Mouse (Mus musculus): ENCODE measurements at regions not wholly inside any gene's neighbourhood (a gene's known extent, or its start where the extent isn't known, plus 50 kb on each side); places are given as distances from the start of the nearest gene placed in this dataset.

DNA sequence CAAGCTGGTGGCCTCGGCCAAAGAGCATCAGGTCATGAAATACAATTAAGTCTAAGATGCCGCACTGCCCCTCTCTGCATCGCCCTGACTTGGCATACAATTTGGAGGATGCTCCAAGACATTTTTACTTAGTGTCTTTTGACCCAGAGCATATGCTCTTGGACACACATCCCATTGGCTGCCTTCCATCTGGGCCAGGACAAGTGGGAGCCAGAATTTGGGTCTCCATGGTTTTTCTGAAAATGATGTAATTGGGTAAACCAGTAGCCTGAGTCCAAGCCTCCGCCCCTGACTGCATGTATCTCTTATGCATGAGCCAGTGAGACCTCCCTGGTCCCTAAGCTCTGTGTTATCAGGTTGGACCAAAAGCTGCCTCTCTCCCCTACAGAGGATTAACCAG is 117.1 kb upstream of the Rpl38 start:
- no peak for DNase-seq (ENCODE audit: low read depth, low spot score)

DNA sequence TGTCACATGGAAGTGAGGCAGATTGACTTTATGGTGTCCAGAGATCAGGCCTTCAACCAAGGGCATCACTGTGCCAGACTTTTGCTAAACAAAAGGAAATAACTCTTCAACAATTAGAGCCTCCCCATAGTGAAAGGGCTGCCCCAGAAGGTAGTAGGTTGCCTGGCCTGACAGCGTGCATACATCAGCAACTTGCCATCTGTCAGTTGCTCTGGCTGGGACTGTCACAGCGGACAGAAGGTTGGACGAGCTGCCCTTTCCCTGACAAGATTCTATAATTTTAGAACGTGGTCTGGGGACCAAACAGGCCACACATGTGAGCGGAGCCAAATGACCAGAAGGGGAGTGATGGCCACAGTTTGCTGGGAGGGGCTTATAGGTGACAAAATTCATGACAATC is 119.7 kb upstream of the Rpl38 start:
- no peak for DNase-seq (ENCODE audit: low read depth, low spot score)

- DNase-seq (ENCODE audit: low read depth, low spot score) = no peak
Measured at GRCm38 (mm10) chr11:114544212-114544611, 124.1 kb upstream of the Rpl38 start.

DNA sequence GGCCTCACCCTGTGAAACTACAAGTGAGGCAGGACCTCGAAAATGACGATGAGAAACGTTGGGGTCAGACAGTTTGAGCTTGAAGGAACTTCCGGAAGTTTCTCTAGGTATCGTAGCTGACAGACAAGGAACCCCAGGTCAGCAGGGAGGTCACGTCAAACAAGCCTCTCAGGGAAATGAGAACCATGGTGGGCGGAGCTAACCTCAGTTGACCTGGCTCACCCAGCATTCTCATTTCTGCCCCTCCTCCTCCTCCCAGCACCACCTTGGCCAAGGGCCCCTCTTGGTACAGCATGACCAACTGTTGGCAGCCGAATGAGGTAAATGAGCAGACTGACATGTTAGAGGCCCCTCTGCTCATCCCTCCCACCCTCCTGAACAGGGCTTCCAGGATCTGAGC is 126.2 kb upstream of the Rpl38 start:
- no peak for DNase-seq (ENCODE audit: low read depth, low spot score)

GRCm38 (mm10) chr11:114540503-114540902 is 127.8 kb upstream of the Rpl38 start:
- DNase-seq (ENCODE audit: low read depth, low spot score) = no peak

DNA sequence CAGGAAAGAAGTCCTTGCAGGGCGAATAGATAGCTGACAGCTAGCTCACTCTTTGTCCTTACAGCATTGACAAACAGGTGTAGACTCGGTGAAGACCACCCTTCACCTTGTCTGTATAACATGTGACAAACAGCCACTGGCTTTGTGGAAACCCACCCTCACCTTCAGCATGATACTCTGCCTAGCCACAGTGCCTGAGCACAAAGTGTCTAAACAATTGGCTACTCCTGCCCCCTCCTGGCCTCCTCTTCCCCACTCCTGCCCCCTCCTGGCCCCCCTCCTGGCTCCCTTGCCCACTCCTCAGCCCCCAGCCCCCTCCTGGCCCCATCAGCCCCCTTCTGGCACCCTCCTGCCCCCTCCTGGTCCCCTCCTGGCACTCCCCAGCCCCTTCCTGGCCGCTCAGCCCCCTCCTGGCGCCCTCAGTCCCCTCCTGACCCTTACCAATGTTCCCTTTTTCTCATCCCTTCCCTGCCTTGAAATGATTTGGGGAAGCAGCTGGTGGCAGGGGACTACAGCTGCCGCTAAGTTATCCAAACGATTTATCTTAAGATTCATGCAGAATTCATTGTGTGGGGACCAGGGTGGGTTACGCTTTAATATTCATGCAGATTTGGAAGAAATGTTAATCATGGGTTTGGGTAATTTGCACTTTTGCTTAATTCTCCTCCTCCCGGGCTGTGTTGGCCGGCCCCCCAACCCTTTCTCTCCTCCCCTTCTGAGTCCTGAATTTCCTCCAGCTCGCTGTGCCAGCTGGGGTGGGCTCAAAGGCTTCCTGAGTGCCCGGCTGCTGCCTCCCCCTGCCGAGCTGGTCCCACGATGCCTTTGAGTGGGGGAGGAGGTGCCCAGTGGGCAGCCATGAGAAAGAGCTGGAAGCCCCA is 131.5 kb upstream of the Rpl38 start:
- no peak for DNase-seq (ENCODE audit: low read depth, low spot score)

DNA sequence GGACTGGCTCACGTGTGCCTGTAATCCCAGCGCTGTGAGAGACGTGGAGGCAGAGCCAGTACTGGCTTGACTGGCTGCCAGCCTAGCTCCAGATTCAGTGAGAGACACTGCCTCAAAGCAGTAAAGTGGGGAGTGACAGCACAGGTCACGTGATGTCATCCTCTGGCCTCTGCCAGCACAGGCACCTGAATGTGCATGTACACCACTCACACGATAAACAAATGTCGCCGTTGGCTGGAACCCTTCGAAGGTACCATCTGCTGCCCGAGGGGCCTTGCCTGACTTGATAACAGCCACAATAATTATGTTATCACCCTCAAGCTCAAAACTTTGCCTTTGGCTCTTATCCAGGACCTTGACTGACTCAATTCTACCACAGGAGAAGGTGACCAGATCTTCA is 132.4 kb upstream of the Rpl38 start:
- no peak for DNase-seq (ENCODE audit: low read depth, low spot score)

DNA sequence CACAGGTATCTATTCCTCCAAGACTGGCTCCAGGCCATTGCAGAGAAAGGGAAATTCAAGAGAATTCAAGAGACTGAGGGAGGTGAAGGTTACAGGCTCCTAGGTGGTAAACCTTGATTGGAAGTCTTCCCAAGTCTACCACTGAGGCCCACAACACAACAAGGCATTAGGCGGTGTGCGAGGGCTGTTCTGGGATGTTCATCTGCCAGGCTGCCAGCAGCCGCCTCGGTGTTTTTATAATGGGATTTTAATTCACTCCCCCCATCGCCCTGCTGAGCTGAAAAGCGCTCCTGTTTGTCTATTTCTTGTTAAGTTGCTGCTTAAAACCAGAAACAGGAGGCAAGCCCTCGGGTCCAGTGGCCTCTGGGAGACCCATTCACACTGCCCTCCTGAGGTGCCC is 133.9 kb upstream of the Rpl38 start:
- no peak for DNase-seq (ENCODE audit: low read depth, low spot score)

DNA sequence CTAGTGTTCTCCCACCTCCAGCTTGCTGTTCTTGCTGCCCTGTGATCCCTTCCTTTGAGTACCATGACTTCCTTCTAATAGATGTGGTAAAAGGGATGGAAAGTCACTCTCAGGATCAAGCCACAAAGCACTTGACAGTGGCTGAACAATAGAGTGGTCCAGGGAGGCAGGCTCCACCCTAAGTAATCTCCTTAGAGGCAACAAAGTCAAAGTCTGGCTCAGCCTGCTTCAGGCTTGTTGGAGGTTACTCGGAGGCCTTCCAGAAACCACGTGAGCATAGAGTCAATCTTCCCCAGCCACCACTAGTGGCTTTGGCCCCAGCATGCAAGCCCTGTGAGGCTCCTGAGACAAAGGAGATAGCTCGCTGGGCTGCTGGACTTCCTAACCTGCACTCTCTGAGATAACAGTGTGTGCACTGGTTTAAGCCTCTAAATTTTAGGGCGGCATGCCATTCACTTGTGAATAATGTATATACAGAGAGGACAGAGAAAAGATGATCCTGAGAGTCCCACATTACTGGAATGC is 137.0 kb upstream of the Rpl38 start:
- DNase-seq (ENCODE audit: low read depth, low spot score) = no peak

- DNase-seq (ENCODE audit: low read depth, low spot score) = no peak
Measured at GRCm38 (mm10) chr11:114528937-114529772, 139.2 kb upstream of the Rpl38 start.

DNA sequence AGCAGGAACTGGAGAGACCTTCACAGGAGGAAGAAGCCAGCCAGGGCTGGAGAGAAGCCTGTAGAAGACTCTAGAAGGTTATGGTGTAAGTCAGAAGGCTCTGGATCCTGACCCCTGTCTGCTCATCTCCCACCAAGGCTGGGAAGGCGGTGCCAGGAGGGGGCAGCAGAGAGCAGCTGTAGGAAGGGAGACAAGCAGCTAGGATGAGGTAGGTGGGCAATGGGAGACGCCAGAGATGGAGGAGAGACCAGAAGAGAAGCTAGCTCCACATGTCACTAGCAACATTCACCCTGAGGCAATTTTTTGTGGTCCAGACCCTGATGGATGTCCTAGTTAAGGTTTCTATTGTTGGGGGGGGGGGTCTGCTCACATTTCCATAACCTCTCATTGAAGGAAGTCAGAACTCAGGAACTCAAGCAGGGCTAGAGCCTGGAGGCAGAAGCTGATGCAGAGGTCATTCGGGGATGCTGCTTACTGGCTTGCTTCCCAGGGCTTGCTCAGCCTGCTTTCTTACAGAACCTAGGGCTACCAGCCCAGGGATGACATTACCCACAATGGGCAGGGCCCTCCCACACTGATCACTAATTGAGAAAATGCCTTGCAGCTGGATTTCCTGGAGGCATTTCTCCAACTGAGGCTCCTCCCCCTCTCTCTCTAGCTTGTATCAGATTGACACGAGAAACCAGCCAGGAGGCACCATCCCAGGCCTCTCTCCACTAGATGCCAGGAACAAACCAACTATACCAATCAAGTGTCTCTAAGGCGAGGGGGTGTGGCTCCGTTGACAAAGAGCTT is 144.7 kb upstream of the Rpl38 start:
- DNase-seq (ENCODE audit: low read depth, low spot score) = peak; percentile 68

DNA sequence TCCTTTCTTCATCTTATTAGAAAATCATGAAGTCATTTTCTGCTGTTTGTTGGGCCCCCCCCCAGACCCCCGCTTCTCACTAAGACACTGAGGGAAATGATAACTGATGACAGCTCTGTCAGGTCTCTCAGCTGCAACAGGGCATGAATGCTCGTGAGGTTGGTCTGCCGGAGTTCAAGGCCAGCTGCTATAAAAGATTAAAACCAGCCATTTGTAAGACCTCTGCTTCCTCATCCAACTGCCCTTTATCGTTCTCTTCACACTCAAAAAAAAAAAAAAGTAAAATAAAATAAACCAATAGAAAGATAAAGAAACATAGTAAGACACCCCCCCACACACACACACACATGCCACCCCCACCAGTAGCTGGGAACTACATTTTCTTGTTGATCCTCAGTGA is 153.0 kb upstream of the Rpl38 start:
- DNase-seq (ENCODE audit: low read depth, low spot score) = no peak

DNA sequence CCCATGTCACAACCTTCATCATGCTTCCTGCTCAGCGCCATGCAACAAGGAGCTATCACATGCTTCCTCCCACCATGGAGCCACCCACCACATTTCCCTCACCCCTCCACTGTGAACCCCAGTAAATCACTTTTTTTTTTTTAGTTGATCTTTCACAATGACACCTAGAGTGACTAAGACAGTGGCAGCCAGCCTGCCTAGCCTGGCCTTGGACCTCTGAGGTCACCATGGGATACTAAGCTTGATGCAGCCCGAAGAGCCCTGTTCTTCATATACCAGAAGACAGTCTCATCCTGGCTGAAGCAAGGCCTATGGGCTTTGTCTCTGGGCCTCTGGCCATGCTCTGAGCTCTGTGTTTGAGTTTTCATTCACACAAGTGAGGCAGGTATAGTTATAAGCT is 154.2 kb upstream of the Rpl38 start:
- no peak for DNase-seq (ENCODE audit: low read depth, low spot score)

DNA sequence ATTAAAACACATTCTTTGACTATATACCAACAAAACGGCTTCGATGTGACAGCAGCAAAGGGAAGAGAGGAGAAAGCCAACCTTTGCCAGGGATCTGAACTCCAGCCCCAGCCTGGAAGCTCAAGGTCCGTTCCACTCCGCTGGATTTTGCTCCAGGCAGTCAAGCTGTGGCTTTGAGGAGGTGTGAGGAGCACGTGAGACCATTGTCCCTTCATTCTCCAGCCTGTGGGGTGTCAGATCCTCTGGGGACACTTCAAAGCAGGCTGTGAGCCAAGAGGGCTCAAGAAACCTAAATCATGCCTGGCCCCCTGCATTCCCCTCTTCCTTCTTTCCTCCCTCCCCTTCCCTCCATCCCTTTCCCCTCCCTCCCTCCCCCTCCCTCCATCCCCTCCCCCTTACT is 154.9 kb upstream of the Rpl38 start:
- DNase-seq (ENCODE audit: low read depth, low spot score) = no peak

GRCm38 (mm10) chr11:114511994-114512393 is 156.3 kb upstream of the Rpl38 start:
- peak; percentile 30 for DNase-seq (ENCODE audit: low read depth, low spot score)

DNA sequence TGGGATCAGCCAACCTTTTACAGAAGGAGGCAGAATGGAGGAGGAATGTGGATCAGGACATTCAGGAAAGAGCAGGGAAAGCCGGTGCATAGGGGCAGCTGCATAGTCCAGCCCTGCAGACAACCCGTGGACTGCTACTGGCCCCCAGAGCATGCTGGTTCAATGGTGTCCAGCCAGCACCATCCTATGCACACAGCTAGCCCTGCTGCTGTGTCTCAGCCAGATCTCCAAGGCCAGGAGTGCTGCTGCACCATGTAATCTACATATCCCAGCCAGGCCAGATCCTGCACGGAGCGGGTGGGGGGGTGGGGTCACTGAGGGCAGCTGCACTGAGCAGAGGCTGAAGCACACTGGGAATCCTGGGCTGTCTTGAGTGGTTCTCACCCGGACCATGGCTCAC is 165.8 kb upstream of the Rpl38 start:
- no peak for DNase-seq (ENCODE audit: low read depth, low spot score)

DNA sequence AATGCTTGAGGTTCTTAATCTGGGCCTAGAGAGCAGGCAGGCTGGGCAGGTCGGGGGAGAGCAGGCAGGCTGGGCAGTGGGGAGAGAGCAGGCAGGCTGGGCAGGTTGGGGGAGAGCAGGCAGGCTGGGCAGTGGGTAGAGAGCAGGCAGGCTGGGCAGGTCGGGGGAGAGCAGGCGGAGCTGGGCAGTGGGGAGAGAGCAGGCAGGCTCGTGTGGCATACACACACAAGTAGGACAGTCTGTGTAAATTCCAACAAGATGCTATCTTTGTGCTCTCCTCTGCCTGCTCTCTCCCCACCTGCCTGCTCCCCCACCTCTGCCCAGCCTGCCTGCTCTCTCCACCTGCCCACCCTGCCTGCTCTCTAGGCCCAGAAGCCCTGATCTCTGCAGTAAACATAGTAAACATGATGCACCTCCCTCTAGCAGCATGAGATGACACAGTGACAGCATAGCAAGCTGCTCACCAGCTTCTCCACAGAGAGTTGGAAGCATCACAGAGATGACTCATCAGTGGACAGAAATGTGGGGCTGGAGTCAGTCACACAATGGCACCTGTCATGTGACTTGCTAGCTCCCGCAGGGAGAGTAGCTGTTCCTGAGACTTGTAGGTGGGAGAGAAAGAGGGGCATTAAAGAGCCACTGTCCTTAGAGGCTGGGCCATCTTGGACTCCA is 166.3 kb upstream of the Rpl38 start:
- DNase-seq (ENCODE audit: low read depth, low spot score) = no peak

- DNase-seq (ENCODE audit: low read depth, low spot score) = no peak
Measured at GRCm38 (mm10) chr11:114500416-114500815, 167.9 kb upstream of the Rpl38 start.

DNA sequence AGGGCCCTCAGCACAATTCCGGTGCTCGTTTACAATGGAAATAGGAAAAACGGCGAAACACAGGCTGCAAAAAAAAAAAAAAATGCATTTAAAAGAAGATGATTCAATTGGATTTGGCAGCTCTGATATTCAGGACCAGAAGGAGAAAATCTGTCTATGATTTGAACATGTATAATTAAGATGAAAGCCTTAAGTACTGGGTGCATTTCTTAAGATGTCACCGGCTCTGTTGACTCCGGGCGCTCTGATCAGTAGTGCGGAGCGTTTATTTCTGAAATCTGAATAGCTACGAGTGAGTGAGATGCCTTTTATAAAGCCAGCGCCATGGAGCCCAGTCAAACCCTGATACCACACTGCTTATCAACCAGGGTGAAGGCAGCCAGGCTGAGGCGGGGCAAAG is 168.7 kb upstream of the Rpl38 start:
- DNase-seq (ENCODE audit: low read depth, low spot score) = no peak

- no peak for DNase-seq (ENCODE audit: low read depth, low spot score)
Measured at GRCm38 (mm10) chr11:114495520-114495921, 172.8 kb upstream of the Rpl38 start.

GRCm38 (mm10) chr11:114486455-114486854 is 181.9 kb upstream of the Rpl38 start:
- DNase-seq (ENCODE audit: low read depth, low spot score) = no peak

All from skeletal muscle tissue, adult 2 months (tissue).